Mouse (Mus musculus): ENCODE results near the gene Got1.

Gene Got1

DNA sequence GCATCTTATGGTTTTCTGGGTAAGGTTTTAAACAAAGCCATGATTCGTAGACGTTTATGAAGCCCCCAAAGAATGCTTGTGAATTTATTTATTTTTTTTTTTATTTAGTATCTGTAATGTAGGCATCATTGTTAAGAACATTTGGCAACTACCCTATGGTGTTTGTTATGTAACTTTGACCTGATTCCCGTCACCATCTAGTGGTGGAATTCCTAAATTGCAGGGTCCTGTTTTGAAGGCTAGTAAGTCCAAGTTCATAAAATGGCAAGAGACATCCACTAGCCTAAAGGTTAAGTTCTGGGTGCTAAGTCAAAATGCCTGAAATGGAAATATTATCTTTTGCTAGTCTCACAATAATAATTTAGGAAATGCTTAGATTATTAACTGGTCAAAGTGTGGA is 37.0 kb downstream of the Got1 start:
- no peak for DNase-seq (ENCODE audit: low spot score in 2 of 2)

GRCm38 (mm10) chr19:43480512-43480911 is 43.9 kb downstream of the Got1 start:
- DNase-seq (ENCODE audit: low spot score in 2 of 2) = no peak

DNA sequence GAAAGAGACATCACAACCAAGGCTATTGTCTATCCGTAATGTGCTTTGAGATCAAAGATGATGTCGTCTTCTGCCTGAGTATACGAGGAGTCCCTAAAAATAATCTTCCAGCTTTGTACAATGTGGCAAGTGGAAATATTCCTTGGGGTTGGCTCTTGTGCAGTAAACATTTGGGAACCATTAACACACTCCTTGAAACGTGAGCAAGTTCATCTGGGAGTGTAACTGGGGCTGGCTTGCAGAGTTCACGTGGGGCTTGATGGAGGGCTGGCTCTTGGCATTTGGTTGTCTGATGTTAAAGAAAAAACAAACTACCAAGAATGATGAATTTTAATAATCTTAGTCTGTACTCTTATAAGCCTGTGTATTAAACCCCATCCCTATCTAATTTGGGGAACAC is 45.0 kb downstream of the Got1 start:
- DNase-seq (ENCODE audit: low spot score in 2 of 2) = no peak

GRCm38 (mm10) chr19:43478891-43479290 is 45.5 kb downstream of the Got1 start:
- no peak for DNase-seq (ENCODE audit: low spot score in 2 of 2)

GRCm38 (mm10) chr19:43477436-43477835 is 47.0 kb downstream of the Got1 start:
- DNase-seq (ENCODE audit: low spot score in 2 of 2) = no peak

DNA sequence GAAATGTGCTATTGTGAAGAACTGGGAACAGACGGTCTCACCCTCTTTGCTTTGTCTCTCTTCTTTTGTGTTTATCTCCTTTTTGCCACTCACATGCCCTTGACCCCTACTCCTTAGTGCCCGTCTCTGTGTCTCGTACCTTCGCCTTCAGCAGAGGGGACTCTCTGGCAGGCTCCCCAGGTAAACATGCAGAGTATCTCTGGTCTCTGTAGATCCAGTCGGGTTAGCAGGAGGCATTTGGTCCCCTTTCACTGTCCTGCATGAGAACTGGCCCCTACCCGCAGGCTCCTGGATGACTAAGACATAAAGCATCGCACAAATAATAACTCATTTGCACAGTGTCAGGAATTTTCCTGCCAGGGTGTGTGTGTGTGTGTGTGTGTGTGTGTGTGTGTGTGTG is 48.3 kb downstream of the Got1 start:
- DNase-seq (ENCODE audit: low spot score in 2 of 2) = no peak

DNA sequence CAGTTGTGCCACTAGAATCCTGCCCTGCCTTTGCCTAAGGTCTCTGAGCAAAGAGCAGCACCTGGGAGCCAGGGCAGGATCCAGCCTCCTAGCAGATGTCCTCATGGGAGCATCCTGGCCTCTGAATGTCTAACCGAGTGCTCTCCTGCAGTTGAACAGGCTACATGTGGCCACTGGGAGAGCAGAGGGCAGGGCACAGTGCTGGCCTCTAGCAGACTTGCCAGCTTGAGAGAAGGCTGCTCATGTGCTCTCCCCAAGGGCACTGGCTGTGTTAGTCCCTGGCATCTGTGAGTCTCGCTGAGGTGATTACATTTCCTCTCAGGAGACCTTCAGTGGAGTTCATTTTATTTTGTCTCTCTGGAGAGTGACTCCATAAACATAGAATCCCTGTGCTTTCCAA is 48.8 kb downstream of the Got1 start:
- no peak for DNase-seq (ENCODE audit: low spot score in 2 of 2)

DNA sequence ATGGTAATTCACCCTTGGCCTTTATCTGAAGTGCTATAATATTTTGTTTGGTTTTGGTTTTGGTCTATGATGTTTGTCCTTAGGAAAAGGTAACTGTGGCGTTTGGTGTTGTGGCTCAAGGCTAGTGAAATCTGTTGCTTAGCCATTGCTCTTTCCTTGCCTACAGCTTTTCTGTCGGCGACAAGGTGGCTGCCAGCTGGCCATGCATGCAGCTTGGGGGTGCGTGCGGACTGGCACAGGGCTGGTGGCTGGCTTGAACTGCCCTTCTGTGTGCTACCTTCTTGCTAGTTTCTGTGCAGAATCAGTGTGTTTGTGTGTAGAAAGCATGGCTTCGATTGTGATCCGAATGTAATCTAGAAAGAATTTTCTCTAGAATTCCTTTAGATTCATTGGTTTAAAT is 51.6 kb downstream of the Got1 start:
- no peak for DNase-seq (ENCODE audit: low spot score in 2 of 2)

- DNase-seq (ENCODE audit: low spot score in 2 of 2) = no peak
These were observed 52.1 kb downstream of the Got1 start for GRCm38 (mm10) chr19:43472331-43472730.

GRCm38 (mm10) chr19:43469333-43469732 is 55.1 kb downstream of the Got1 start:
- DNase-seq (ENCODE audit: low spot score in 2 of 2) = no peak

- no peak for DNase-seq (ENCODE audit: low spot score in 2 of 2)
These were observed 56.3 kb downstream of the Got1 start for GRCm38 (mm10) chr19:43467927-43468685.

DNA sequence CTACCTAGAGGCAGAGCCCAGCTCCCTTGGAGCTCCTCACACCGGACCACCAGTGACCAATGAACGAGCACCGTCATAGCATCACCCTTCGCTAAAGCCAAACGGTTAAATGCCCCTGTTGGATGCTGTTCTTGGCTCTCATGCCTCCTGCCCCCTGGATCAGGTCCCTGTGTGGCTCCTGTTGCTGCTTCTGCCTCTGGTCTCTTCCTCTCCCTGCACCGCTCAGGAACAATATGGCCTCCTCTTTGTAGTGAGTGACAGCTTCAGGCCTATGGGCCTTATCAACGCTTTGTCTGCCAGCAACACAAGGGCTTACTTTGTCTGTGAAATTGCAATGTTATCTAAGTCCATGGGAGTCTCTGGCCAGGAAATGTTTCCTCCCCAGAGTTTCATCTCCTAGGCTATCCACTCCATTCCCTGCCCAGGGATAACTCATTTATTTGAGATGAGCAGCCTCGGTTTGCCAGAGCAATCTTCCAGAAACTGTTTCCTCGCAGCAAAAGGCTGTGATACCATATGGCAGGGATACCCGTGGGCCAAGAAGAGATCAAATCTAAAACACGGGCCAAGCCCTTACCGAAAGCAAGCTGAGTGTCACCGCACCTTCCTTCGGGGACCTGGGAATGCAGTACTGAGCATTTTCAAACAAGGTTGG is 58.7 kb downstream of the Got1 start:
- DNase-seq (ENCODE audit: low spot score in 2 of 2) = no peak

GRCm38 (mm10) chr19:43465076-43465475 is 59.3 kb downstream of the Got1 start:
- DNase-seq (ENCODE audit: low spot score in 2 of 2) = no peak

GRCm38 (mm10) chr19:43464294-43464687 is 60.1 kb downstream of the Got1 start:
- DNase-seq (ENCODE audit: low spot score in 2 of 2) = no peak

- DNase-seq (ENCODE audit: low spot score in 2 of 2) = no peak
These were observed 60.7 kb downstream of the Got1 start for GRCm38 (mm10) chr19:43463546-43464293.

DNA sequence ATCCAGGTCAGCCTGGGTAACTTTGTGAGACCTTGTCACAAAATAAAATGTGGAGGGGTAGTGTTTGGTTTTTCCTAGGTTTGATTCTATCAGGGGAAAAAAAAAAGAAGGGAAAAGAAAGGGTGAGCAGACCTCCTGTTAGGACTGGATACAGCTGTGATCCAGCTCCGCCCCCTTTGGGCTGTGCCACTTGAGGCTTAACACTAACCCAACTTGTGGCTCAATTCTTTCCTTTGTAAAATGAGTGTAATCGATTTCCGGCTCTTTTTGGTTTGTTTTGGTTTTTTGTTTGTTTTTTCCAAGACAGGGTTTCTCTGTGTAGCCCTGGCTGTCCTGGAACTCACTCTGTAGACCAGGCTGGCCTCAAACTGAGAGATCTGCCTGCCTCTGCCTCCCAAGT is 62.3 kb downstream of the Got1 start:
- no peak for DNase-seq (ENCODE audit: low spot score in 2 of 2)

DNA sequence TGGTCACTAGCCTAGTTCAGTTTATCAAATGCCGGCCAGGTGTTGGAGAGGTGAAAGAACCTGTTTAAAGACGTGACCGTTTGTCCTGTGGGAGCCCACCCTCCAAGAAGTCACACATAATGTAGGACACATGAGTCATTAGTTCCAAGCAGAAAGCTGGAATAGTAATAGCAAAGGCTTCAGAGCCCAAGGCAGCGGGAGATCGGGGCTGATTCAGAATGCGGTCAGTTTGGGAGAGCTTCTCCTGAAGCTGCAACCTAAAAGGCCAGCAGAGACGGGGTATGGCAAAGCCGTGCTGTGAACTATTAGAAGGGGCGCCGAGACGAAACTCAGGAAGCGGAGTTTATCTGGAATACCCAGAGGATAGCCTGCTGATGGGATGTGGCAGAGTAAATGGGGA is 63.9 kb downstream of the Got1 start:
- no peak for DNase-seq (ENCODE audit: low spot score in 2 of 2)

DNA sequence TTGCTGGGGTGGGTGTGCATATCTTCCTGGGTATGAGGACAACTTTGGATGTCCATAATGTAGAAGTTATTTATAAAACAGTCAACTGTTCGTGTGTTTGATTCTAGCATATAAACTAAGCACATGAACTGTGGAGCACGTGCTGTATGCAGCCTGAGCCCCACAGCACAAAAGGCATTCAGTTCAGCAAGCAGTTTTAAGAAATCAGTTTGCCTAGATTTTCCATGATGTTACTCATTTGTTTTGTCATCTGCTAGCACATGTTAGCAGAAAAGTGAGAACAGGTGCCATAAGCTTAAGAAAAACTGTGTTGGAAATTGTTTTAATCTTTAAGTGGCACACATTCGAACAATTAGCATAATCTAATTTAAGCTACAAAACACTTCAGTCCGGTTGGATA is 64.5 kb downstream of the Got1 start:
- no peak for DNase-seq (ENCODE audit: low spot score in 2 of 2)

GRCm38 (mm10) chr19:43453025-43453424 is 71.4 kb downstream of the Got1 start:
- no peak for DNase-seq (ENCODE audit: low spot score in 2 of 2)

DNA sequence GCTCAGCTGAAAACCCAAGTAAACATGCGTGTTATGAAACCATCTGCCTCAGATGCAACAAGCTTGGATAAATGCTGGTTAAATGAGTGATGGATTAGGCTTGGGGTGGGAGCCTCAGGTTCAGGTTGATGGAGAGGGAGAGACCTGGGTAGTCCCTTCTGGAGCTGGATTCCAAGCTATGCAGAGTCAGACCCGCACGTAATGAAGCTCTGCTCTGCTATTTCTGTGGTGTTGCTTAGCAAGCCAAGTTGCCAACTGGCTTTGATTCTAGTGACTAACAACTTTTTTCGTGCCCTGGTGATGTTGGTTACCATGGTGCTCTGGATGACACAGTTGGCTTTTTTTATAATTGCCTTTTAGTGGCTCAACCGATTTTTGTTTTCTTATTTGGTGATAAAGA is 72.2 kb downstream of the Got1 start:
- DNase-seq (ENCODE audit: low spot score in 2 of 2) = no peak

DNA sequence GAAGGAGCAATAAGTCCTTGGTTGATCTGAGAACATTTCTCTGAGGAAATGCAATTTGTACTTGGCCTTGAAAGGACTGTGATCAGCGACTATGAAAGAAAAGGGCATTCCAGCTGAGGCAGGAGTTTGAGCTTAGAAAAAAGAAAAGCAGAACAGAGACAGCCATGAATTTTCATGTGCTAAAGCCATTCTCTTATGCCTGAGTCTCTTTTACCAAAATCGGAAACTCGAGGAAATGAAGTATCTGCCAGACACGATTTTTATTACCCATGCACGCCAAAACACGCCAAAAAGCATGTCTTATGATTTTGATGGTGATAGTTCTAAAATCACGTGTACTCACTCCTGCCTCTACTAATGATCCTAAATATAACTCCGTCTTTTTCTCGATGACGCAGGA is 72.8 kb downstream of the Got1 start:
- DNase-seq (ENCODE audit: low spot score in 2 of 2) = no peak
